Mouse (Mus musculus) liver, embryonic 14.5 days (tissue): ENCODE data around the gene Llph.

Experiments
- CTCF ChIP-seq: IDR thresholded peaks from 2 replicates; pipeline ENCODE4 v1.5.1; 2016; ENCODE audit warnings: antibody characterized with exemption, low read depth, control low read depth
- EP300 ChIP-seq: IDR thresholded peaks from 2 replicates; pipeline ENCODE4 v1.6.1; 2016; ENCODE audit warnings: antibody characterized with exemption, low read depth

- no peak for TF ChIP-seq EP300
- TF ChIP-seq CTCF, result no peak
These were observed 15.6 kb downstream of the Llph start for GRCm38 (mm10) chr10:120242421-120242820.
